In the genomic region with DNA sequence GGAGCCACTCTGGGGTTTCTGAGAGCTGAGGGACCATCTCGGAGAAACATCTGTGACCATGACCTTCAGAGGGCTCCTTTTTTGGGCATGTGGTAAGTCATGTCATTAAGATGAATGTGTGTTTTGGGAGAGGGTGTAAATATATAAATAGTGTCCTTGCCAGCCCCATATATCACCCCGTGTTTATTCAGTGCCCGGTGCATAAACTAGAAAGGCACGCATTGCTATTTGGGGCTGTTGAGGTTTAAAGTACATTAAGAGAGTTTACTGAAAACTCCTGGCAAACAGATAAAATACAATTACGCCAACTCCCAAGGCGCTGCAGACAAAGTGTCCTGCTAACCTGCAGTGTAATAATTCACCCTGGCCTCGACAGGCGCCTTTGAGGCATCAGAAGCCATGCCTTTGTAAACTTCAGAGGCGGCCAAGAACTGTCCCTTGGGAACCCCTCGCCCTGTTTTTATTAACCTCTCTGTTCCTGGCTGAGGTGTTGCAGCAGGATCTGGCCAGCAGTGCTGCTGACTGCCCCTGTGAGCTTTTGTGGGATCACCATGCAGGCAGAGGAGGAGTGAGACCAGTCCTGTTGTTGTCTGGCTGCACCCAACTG, we compare ENCODE assay signal across 11 mouse cellular contexts.
DNase-seq lines count a peak whose midpoint lies in the region; ATAC-seq lines count a peak whose summit lies in the region.
"Had no signal": no experiment of that assay in that cellular context is flagged by ENCODE, and none has a peak within 500 bp of the region (broad histone marks: within the 10 kb centered on the region; RNA-seq: fewer than 3 reads in every experiment).

No protein-coding gene starts in this region.

- peak; percentile 35 for DNase-seq in adrenal gland, adult 2 months
- no peak for DNase-seq in adrenal gland, adult 8-10 months
- peak; percentile 48 for DNase-seq in neural tube, embryonic 10.5 days (ENCODE audit: extremely low spot score, low spot score)
- DNase-seq in limb, embryonic 11.5 days (ENCODE audit: low spot score), result peak; percentile 28
- peak; percentile 5 for DNase-seq in yolk sac, embryonic 10.5 days (ENCODE audit: low spot score)
- DNase-seq in forebrain, embryonic 11.5 days (ENCODE audit: low spot score), result no peak
- no peak for DNase-seq in testis, postnatal 14 days (ENCODE audit: low spot score)
- DNase-seq: cerebellum, postnatal 36 days; thymus, postnatal 14 days had no signal

- H3K27ac ChIP-seq in neural tube, embryonic 15.5 days (replicated peaks), result no peak overlapping the region
- H3K27ac ChIP-seq in limb, embryonic 11.5 days (replicated peaks; ENCODE audit: low read depth, low read length), result no peak overlapping the region
- H3K27ac ChIP-seq in forebrain, embryonic 11.5 days (ENCODE audit: low read depth, low read length), result no peak overlapping the region
- H3K27ac ChIP-seq: midbrain, embryonic 10.5 days had no signal

- WGBS in neural tube, embryonic 15.5 days, result 12% methylated on average over 10 of the region's 10 CpGs
- WGBS in limb, embryonic 11.5 days, result 18% methylated on average over 10 of the region's 10 CpGs
- 88% methylated on average over 10 of the region's 10 CpGs for WGBS in forebrain, embryonic 11.5 days

- peaks cover 7% of the 10 kb centered on the region; the same call in 1 of the 2 replicates for H3K4me1 ChIP-seq in neural tube, embryonic 15.5 days
- 0 out of 2 replicates have a peak, but pooled peaks cover 6% of the 10 kb centered on the region for H3K4me1 ChIP-seq in limb, embryonic 11.5 days (ENCODE audit: control insufficient read depth, insufficient read depth, low read length)
- H3K4me1 ChIP-seq in forebrain, embryonic 11.5 days (replicated peaks; ENCODE audit: control insufficient read depth, insufficient read depth, low read length), result no peaks in the 10 kb centered on the region
- H3K4me1 ChIP-seq: midbrain, embryonic 10.5 days had no signal

- no peaks in the 10 kb centered on the region for H3K9me3 ChIP-seq in neural tube, embryonic 15.5 days (replicated peaks)
- H3K9me3 ChIP-seq in limb, embryonic 11.5 days (ENCODE audit: control insufficient read depth, low read length), result no peaks in the 10 kb centered on the region
- no peaks in the 10 kb centered on the region for H3K9me3 ChIP-seq in forebrain, embryonic 11.5 days (ENCODE audit: control insufficient read depth, low read length)
- H3K9me3 ChIP-seq: midbrain, embryonic 10.5 days had no signal

- H3K36me3 ChIP-seq in neural tube, embryonic 15.5 days, result no peaks in the 10 kb centered on the region
- H3K36me3 ChIP-seq in limb, embryonic 11.5 days (ENCODE audit: control insufficient read depth, insufficient read depth, low read length), result no peaks in the 10 kb centered on the region
- no peaks in the 10 kb centered on the region for H3K36me3 ChIP-seq in forebrain, embryonic 11.5 days (ENCODE audit: control insufficient read depth, insufficient read depth, low read length)
- H3K36me3 ChIP-seq: midbrain, embryonic 10.5 days had no signal

- H3K9ac ChIP-seq in neural tube, embryonic 15.5 days (replicated peaks), result no peak overlapping the region
- H3K9ac ChIP-seq in limb, embryonic 11.5 days (ENCODE audit: low read length), result no peak overlapping the region
- no peak overlapping the region for H3K9ac ChIP-seq in forebrain, embryonic 11.5 days (ENCODE audit: low read length)

- no peak overlapping the region for H3K4me2 ChIP-seq in neural tube, embryonic 15.5 days
- H3K4me2 ChIP-seq in limb, embryonic 11.5 days (ENCODE audit: low read depth, severe bottlenecking), result no peak overlapping the region
- H3K4me2 ChIP-seq in forebrain, embryonic 11.5 days (ENCODE audit: low read depth, low read length, severe bottlenecking), result no peak overlapping the region

- no peak overlapping the region for H3K4me3 ChIP-seq in neural tube, embryonic 15.5 days (replicated peaks)
- H3K4me3 ChIP-seq in limb, embryonic 11.5 days (ENCODE audit: low read depth, low read length), result no peak overlapping the region
- no peak overlapping the region for H3K4me3 ChIP-seq in forebrain, embryonic 11.5 days (ENCODE audit: low read depth, low read length)
- H3K4me3 ChIP-seq: midbrain, embryonic 10.5 days had no signal

- ATAC-seq in neural tube, embryonic 15.5 days (ENCODE audit: low FRiP score), result no peak
- ATAC-seq in limb, embryonic 11.5 days (ENCODE audit: insufficient number of reproducible peaks, low FRiP score, low TSS enrichment, low read depth), result no peak
- no peak for ATAC-seq in forebrain, embryonic 11.5 days (replicated peaks; ENCODE audit: low FRiP score)

- H3K27me3 ChIP-seq in neural tube, embryonic 15.5 days (replicated peaks), result no peaks in the 10 kb centered on the region
- no peaks in the 10 kb centered on the region for H3K27me3 ChIP-seq in limb, embryonic 11.5 days (ENCODE audit: control insufficient read depth, insufficient read depth, low read length)
- no peaks in the 10 kb centered on the region for H3K27me3 ChIP-seq in forebrain, embryonic 11.5 days (ENCODE audit: control insufficient read depth, insufficient read depth, low read length)

Comparison
In these comparisons a context has a peak if more than half of its experiments do, and no peak if none do; other contexts are left out.
1. DNase-seq: peak in adrenal gland, adult 2 months (single experiment), neural tube, embryonic 10.5 days (single experiment), limb, embryonic 11.5 days (single experiment) and yolk sac, embryonic 10.5 days (single experiment); none in adrenal gland, adult 8-10 months (single experiment), forebrain, embryonic 11.5 days (single experiment) and testis, postnatal 14 days (single experiment).